In the genomic region with DNA sequence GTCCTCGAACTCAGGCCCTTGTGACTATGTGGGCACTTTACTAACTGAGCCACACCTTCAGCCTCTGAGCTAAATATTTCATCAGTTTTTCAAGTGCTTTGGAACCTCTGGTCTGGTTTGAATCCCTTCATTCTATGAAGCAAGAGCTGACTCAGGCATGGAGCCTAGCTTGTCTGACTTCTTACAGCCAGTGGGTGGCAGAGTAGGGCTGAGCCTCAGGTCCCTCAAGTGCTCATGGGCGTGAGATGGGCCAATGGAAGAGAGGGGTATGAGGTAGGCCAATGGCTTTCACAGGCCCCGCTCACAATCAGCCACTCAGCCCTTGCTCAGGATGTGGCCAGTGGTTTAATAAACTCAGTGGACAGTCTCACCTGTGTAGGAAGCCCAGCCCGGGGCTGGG, we compare ENCODE assay signal across 14 mouse cellular contexts. TPM values are rescaled to one million over a fixed set of nuclear protein-coding genes. Genes with fewer than 3 reads are reported as not detected.
DNase-seq lines count a peak whose midpoint lies in the region; ATAC-seq lines count a peak whose summit lies in the region.
"Had no signal": no experiment of that assay in that cellular context is flagged by ENCODE, and none has a peak within 500 bp of the region (broad histone marks: within the 10 kb centered on the region; RNA-seq: fewer than 3 reads in every experiment).

No protein-coding gene starts in this region.

- H3K4me3 ChIP-seq in hindbrain, embryonic 16.5 days (ENCODE audit: low read length) = no peak overlapping the region
- H3K4me3 ChIP-seq in hindbrain, embryonic 11.5 days (ENCODE audit: low read depth, low read length) = no peak overlapping the region
- no peak overlapping the region for H3K4me3 ChIP-seq in midbrain, embryonic 11.5 days (ENCODE audit: low read depth, low read length)
- no peak overlapping the region for H3K4me3 ChIP-seq in midbrain, embryonic 16.5 days (ENCODE audit: low read depth, low read length)
- H3K4me3 ChIP-seq in stomach, embryonic 16.5 days (replicated peaks; ENCODE audit: low read length) = no peak overlapping the region
- H3K4me3 ChIP-seq: embryonic facial prominence, embryonic 13.5 days; forebrain, embryonic 15.5 days; limb, embryonic 13.5 days had no signal

- H3K27me3 ChIP-seq in hindbrain, embryonic 16.5 days (replicated peaks; ENCODE audit: control insufficient read depth, insufficient read depth, low read length) = no peaks in the 10 kb centered on the region
- no peaks in the 10 kb centered on the region for H3K27me3 ChIP-seq in hindbrain, embryonic 11.5 days (ENCODE audit: control insufficient read depth, insufficient read depth, low read length)
- H3K27me3 ChIP-seq in midbrain, embryonic 11.5 days (ENCODE audit: control insufficient read depth, insufficient read depth, low read length) = no peaks in the 10 kb centered on the region
- H3K27me3 ChIP-seq in midbrain, embryonic 16.5 days (ENCODE audit: control insufficient read depth, insufficient read depth, low read depth, low read length) = no peaks in the 10 kb centered on the region
- H3K27me3 ChIP-seq in stomach, embryonic 16.5 days (ENCODE audit: control insufficient read depth, insufficient read depth, low read length) = no peaks in the 10 kb centered on the region
- H3K27me3 ChIP-seq: forebrain, embryonic 15.5 days had no signal

- no peak overlapping the region for H3K27ac ChIP-seq in hindbrain, embryonic 16.5 days (ENCODE audit: low read depth, low read length)
- no peak overlapping the region for H3K27ac ChIP-seq in hindbrain, embryonic 11.5 days (ENCODE audit: low read depth, low read length)
- H3K27ac ChIP-seq in midbrain, embryonic 11.5 days (ENCODE audit: low read depth, low read length) = no peak overlapping the region
- H3K27ac ChIP-seq in midbrain, embryonic 16.5 days (ENCODE audit: low read length) = no peak overlapping the region
- H3K27ac ChIP-seq in stomach, embryonic 16.5 days (ENCODE audit: low read length) = no peak overlapping the region
- H3K27ac ChIP-seq: embryonic facial prominence, embryonic 13.5 days; forebrain, embryonic 15.5 days; limb, embryonic 13.5 days had no signal

- peaks cover 17% of the 10 kb centered on the region for H3K36me3 ChIP-seq in hindbrain, embryonic 16.5 days (ENCODE audit: control insufficient read depth, insufficient read depth, low read length)
- no peaks in the 10 kb centered on the region for H3K36me3 ChIP-seq in hindbrain, embryonic 11.5 days (ENCODE audit: control insufficient read depth, insufficient read depth, low read length)
- no peaks in the 10 kb centered on the region for H3K36me3 ChIP-seq in midbrain, embryonic 11.5 days (ENCODE audit: control insufficient read depth, insufficient read depth, low read length)
- H3K36me3 ChIP-seq in midbrain, embryonic 16.5 days (ENCODE audit: control insufficient read depth, insufficient read depth, low read length) = peaks cover 7% of the 10 kb centered on the region
- H3K36me3 ChIP-seq in stomach, embryonic 16.5 days (ENCODE audit: control insufficient read depth, insufficient read depth, low read length) = no peaks in the 10 kb centered on the region
- H3K36me3 ChIP-seq: embryonic facial prominence, embryonic 13.5 days; limb, embryonic 13.5 days had no signal

- H3K4me1 ChIP-seq in hindbrain, embryonic 16.5 days (ENCODE audit: control insufficient read depth, insufficient read depth, low read depth, low read length) = no peaks in the 10 kb centered on the region
- H3K4me1 ChIP-seq in hindbrain, embryonic 11.5 days (replicated peaks; ENCODE audit: control insufficient read depth, insufficient read depth, low read length) = no peaks in the 10 kb centered on the region
- no peaks in the 10 kb centered on the region for H3K4me1 ChIP-seq in midbrain, embryonic 11.5 days (ENCODE audit: control insufficient read depth, insufficient read depth, low read length)
- no peaks in the 10 kb centered on the region for H3K4me1 ChIP-seq in midbrain, embryonic 16.5 days (ENCODE audit: control insufficient read depth, insufficient read depth, low read length)
- no peaks in the 10 kb centered on the region for H3K4me1 ChIP-seq in stomach, embryonic 16.5 days (ENCODE audit: control insufficient read depth, insufficient read depth, low read length)
- H3K4me1 ChIP-seq: embryonic facial prominence, embryonic 13.5 days; forebrain, embryonic 15.5 days; limb, embryonic 13.5 days had no signal

- no peak for DNase-seq in hindbrain, embryonic 11.5 days (ENCODE audit: low spot score)
- no peak for DNase-seq in midbrain, embryonic 11.5 days (ENCODE audit: low spot score, missing footprints)
- DNase-seq in brain, adult 2 months (ENCODE audit: low read depth, low spot score) = peak; percentile 61
- DNase-seq in gastrocnemius, adult 18-20 months (ENCODE audit: low spot score) = no peak
- DNase-seq in embryo, embryonic 10 days (ENCODE audit: low spot score) = no peak
- DNase-seq: cerebellum, adult 8-10 months; heart, postnatal 14 days; thymus, postnatal 14 days had no signal

- WGBS in hindbrain, embryonic 16.5 days = 73% methylated on average over 4 of the region's 4 CpGs
- WGBS in hindbrain, embryonic 11.5 days = 54% methylated on average over 4 of the region's 4 CpGs
- 56% methylated on average over 4 of the region's 4 CpGs for WGBS in midbrain, embryonic 11.5 days
- WGBS in midbrain, embryonic 16.5 days = 50% methylated on average over 4 of the region's 4 CpGs
- 50% methylated on average over 4 of the region's 4 CpGs for WGBS in stomach, embryonic 16.5 days

- no peak overlapping the region for H3K4me2 ChIP-seq in hindbrain, embryonic 16.5 days (ENCODE audit: low read length)
- H3K4me2 ChIP-seq in hindbrain, embryonic 11.5 days (replicated peaks; ENCODE audit: low read depth, low read length) = no peak overlapping the region
- no peak overlapping the region for H3K4me2 ChIP-seq in midbrain, embryonic 11.5 days
- no peak overlapping the region for H3K4me2 ChIP-seq in midbrain, embryonic 16.5 days (ENCODE audit: low read length)
- H3K4me2 ChIP-seq in stomach, embryonic 16.5 days (ENCODE audit: low read depth, low read length) = no peak overlapping the region
- H3K4me2 ChIP-seq: embryonic facial prominence, embryonic 13.5 days; forebrain, embryonic 15.5 days; limb, embryonic 13.5 days had no signal

- H3K9me3 ChIP-seq in hindbrain, embryonic 16.5 days (ENCODE audit: control insufficient read depth, low read length) = no peaks in the 10 kb centered on the region
- H3K9me3 ChIP-seq in hindbrain, embryonic 11.5 days (ENCODE audit: control insufficient read depth, low read length) = no peaks in the 10 kb centered on the region
- no peaks in the 10 kb centered on the region for H3K9me3 ChIP-seq in midbrain, embryonic 11.5 days (ENCODE audit: control insufficient read depth, low read length)
- H3K9me3 ChIP-seq in midbrain, embryonic 16.5 days (replicated peaks; ENCODE audit: control insufficient read depth, low read length, poor library complexity, severe bottlenecking) = no peaks in the 10 kb centered on the region
- H3K9me3 ChIP-seq in stomach, embryonic 16.5 days (replicated peaks; ENCODE audit: control insufficient read depth, low read length) = no peaks in the 10 kb centered on the region
- H3K9me3 ChIP-seq: embryonic facial prominence, embryonic 13.5 days; forebrain, embryonic 15.5 days; limb, embryonic 13.5 days had no signal

- H3K9ac ChIP-seq in hindbrain, embryonic 16.5 days (ENCODE audit: low read depth, low read length) = no peak overlapping the region
- no peak overlapping the region for H3K9ac ChIP-seq in hindbrain, embryonic 11.5 days (ENCODE audit: low read depth, low read length)
- no peak overlapping the region for H3K9ac ChIP-seq in midbrain, embryonic 11.5 days (ENCODE audit: low read length)
- no peak overlapping the region for H3K9ac ChIP-seq in midbrain, embryonic 16.5 days (ENCODE audit: low read depth, low read length)
- no peak overlapping the region for H3K9ac ChIP-seq in stomach, embryonic 16.5 days (ENCODE audit: low read length)
- H3K9ac ChIP-seq: embryonic facial prominence, embryonic 13.5 days; forebrain, embryonic 15.5 days; limb, embryonic 13.5 days had no signal

- 0 out of 2 replicates have a peak, but pooled peaks have one; percentile 57 for ATAC-seq in hindbrain, embryonic 16.5 days
- ATAC-seq in hindbrain, embryonic 11.5 days (ENCODE audit: low FRiP score) = no peak
- peak; percentile 38; the same call in 1 of the 2 replicates for ATAC-seq in midbrain, embryonic 11.5 days (ENCODE audit: low FRiP score)
- no peak for ATAC-seq in midbrain, embryonic 16.5 days
- ATAC-seq in stomach, embryonic 16.5 days (ENCODE audit: insufficient read depth, low FRiP score) = peak; percentile 51; the same call in 1 of the 2 replicates
- ATAC-seq: forebrain, embryonic 15.5 days had no signal

RNA-seq across cellular contexts. Expression of a gene that starts 27.2 kb away (rescaled TPM):
- polyA plus RNA-seq in hindbrain, embryonic 16.5 days (2015; fragmentation: Nextera tagmentation; extraction: Ambion mirVana) = 30.0 and 39.7 TPM in 2 replicates
- 17.9 and 19.9 TPM in 2 replicates for polyA plus RNA-seq in hindbrain, embryonic 11.5 days (2014; fragmentation: Nextera tagmentation; extraction: Ambion mirVana)
- 20.3 and 22.9 TPM in 2 replicates for polyA plus RNA-seq in midbrain, embryonic 11.5 days (2014; fragmentation: Nextera tagmentation; extraction: Ambion mirVana)
- polyA plus RNA-seq in midbrain, embryonic 16.5 days (2015; fragmentation: Nextera tagmentation; extraction: Ambion mirVana) = 33.7 and 34.2 TPM in 2 replicates
- polyA plus RNA-seq in stomach, embryonic 16.5 days (2015; fragmentation: Nextera tagmentation; extraction: Ambion mirVana) = 23.1 and 25.2 TPM in 2 replicates
- 1 to 10 TPM; 7.5 to 7.7 TPM for total RNA-seq in gastrocnemius, adult 18-20 months (2021)

RNA-seq across cellular contexts. Expression of a gene that starts 27.4 kb away (rescaled TPM):
- polyA plus RNA-seq in hindbrain, embryonic 16.5 days (2015; fragmentation: Nextera tagmentation; extraction: Ambion mirVana) = 12.5 and 15.8 TPM in 2 replicates
- polyA plus RNA-seq in hindbrain, embryonic 11.5 days (2014; fragmentation: Nextera tagmentation; extraction: Ambion mirVana) = 8.9 and 14.4 TPM in 2 replicates
- polyA plus RNA-seq in midbrain, embryonic 11.5 days (2014; fragmentation: Nextera tagmentation; extraction: Ambion mirVana) = 8.7 and 9.3 TPM in 2 replicates
- 14.2 and 15.5 TPM in 2 replicates for polyA plus RNA-seq in midbrain, embryonic 16.5 days (2015; fragmentation: Nextera tagmentation; extraction: Ambion mirVana)
- 3.6 and 4.0 TPM in 2 replicates for polyA plus RNA-seq in stomach, embryonic 16.5 days (2015; fragmentation: Nextera tagmentation; extraction: Ambion mirVana)
- total RNA-seq in gastrocnemius, adult 18-20 months (2021) = 1 to 10 TPM; 1.7 to 2.7 TPM

Comparison
In these comparisons a context has a peak if more than half of its experiments do, and no peak if none do; other contexts are left out.
1. ATAC-seq: peak in hindbrain, embryonic 16.5 days (single experiment), midbrain, embryonic 11.5 days (single experiment) and stomach, embryonic 16.5 days (single experiment); none in hindbrain, embryonic 11.5 days (single experiment) and midbrain, embryonic 16.5 days (single experiment).